Mouse (Mus musculus) kidney, adult 8-10 months (tissue): ENCODE measurements around the gene Cdh8.

Source experiments
- DNase-seq, 2 experiments: peaks; one replicate each; pipeline ENCODE4 v3.0.0; 2022

Gene Cdh8

DNA sequence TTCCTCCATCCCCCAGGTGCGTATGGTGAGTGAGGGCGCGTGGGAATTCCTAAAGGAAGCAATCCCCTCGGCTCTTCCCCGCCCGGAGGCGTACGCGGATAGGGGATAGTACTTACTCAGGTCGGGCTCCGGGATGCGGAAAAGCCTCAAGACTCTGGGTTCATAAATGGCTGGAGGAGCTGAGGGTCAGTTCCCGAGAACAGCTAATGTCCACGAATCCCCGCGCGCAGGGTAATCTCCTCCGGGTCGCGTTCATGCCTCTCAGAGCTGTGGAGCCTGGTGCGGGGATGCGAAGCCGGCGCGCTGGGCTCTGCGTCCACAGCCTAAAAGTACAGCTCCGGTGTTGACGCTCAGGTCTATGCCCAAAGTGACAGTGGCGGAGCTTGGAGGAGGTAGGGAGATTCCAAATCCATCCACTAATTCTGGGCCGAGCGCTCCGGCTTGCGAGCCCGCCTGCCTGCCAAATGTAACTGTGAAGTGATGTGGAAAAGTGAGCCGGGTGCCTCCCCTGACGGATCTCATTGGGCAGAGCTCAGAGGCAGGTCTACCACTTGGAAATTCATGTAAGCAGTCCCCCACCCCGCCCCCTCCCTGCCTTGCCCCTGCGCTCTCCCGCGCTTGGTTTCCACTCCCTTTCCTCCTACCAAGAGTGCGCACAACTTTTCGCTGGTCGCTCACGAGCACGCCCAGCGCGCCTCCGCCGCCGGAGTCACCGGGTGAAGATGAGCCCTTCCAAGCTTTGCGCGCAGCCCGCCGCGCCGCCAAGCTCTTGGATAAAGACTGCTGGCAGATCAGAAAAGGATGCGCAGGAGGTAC lies at the start of gene Cdh8:
Cdh8 (minus strand) TSS at position 506 of the 816 bp plus-strand sequence.
- no peak for DNase-seq

DNA sequence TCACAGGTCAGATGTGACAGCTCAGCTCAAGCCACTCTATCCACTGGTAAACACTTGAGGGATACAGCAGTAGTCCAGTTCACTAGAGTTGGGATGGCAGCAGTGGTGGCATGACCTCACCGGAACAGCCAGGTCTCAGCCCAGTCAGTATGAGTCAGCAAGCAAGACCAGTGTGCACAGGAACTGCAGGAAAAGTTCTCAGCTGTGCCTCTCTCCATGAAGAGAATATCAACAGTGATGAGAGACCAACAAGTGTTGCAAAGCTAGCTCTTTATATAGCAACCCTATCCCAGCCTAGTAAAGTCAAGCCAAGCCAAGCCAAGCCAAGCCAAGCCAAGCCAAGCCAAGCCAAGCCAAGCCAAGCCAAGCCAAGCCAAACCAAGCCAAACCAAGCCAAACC lies 30.2 kb upstream of the Cdh8 start:
- DNase-seq, result no peak

DNA sequence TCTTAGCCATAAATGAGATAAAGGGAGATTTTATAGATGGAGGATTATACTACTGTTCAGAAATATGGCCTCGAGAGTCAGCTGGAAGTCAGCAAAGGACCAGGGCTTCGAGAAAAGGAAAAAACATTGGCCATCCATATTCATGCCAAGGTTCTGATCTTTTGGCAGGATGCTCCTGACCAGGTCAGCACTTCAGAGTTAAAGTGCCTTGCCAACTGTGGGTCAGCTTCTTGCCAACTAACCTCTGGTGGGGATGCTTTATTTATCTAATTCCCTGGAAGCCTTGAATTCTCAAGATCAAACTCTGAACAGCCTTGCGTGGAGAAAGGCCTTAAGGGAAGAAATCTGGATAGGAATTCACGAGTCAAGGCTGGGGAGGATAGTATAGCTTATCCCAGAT lies 9.6 kb upstream of the Cdh8 start:
- no peak for DNase-seq

DNA sequence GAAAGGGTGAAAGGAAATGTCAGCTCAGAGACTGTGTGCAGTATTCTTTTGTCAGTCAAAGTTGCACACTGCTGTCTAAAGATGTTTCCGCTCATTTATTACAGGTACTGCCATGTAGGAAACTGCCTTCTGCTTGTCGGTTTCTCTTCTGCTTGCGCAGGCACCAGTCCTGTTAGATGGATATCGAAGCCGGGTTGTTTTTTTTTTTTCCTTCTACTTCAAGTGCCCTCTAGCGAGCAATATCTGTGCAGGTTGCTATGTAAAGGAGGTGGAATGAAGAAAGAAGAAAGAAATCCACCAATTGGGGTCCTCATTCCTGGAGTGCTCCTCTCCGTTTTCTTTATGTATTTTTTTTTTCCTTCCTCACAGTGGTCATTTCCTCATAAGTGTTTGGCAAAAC lies 5.2 kb upstream of the Cdh8 start:
- DNase-seq, result no peak

DNA sequence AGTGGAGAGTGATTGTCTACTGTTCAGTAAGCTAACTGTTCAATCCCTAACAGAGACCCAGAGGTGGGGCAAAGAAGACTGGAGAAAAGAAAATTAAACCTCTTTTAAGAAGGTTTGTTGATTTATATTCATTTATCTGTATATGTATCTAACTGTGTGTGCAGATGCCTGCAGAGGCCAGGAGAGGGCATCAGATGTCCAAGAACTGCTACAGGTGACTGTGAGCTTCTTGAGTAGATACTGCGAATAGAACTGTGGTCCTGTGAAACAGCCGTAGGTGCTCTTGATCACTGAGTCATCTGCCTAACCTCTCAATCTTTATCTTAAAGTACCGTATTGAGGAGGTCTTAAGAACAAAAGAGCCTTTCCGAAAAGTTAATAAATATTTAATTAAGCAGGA lies 3.5 kb upstream of the Cdh8 start:
- no peak for DNase-seq

DNA sequence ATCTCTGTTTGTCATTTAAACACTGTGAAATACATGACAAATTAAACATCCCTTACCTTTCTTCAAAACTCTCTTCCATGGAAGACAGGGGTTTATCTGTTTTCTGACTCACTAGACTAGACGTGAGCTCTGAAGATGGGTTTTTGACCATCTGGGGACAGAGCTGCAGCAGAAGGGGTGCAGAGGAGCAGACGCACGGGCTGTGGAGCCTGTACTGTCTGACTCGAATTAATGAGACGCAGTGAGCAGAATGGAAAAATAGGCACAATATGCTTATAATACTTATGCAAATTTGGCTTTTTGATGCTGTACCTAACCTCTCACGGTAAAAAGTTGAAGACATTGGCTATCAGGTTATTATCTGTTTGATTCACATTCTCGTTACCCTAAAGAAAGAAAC lies 1.2 kb upstream of the Cdh8 start:
- DNase-seq, result no peak

DNA sequence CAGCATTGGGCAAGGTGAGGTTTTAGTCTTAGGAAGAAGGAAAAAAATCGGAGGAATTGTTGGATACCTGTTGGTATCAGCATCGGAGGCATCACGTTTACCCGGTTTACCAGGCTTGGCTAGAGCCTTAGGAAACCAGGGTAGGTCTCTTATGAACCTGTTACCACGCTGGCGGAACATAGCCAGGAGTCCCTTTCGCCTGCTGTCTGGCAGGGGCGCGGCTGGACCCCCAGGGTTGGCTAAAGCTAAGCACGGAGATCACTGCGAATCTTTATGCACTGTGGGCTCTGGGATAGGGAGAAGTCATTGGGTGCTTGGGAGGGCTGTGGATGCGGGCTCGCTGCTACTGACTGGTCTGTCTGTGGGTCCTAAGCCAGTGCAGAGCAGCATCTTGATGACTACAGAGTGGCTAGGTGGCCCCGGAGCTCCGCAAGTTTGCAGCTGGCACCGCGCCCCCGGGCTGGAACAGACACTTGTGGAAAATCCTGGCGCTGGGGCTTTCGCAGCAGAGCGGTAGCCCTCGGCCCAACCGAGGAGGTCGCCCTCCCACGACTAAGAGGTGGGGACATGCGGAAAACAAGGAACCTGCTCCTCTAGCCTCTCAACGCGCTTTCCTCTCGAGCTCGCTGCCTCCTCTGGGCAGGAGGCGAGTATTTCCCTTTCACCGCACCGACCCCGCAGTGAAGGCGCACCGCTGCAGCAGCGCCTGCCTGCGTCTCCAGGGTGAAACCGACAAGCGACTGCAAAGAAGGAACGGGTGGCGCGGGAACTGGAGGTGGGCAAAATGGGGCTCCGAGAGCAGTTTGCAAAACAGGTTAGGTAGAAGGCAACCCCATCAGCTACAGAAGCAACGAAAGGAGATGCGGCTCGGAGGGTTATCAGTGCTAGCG lies 950 bp downstream of the Cdh8 start:
- DNase-seq, result no peak

DNA sequence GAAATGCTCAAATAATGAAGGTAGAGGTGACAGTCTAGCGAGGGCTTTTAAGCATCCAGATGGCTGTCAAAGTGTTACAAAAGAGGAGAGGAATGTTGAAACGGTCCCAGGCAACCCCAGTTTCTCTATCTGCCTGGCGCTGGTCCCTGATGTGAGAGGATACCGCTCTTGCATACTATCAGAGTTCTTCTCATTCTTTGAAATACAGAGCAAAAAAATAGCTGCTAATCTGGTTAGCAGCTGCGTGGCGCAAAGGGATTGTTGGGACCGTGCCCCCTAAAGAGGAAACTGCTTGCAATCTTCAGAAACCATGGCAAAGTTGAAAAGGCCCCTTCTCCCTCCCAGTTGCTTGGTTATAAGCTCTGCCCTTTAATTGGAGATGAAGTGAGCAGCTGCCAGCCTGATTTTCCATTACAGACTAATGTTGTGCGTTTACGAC lies 1.8 kb downstream of the Cdh8 start:
- no peak for DNase-seq

DNA sequence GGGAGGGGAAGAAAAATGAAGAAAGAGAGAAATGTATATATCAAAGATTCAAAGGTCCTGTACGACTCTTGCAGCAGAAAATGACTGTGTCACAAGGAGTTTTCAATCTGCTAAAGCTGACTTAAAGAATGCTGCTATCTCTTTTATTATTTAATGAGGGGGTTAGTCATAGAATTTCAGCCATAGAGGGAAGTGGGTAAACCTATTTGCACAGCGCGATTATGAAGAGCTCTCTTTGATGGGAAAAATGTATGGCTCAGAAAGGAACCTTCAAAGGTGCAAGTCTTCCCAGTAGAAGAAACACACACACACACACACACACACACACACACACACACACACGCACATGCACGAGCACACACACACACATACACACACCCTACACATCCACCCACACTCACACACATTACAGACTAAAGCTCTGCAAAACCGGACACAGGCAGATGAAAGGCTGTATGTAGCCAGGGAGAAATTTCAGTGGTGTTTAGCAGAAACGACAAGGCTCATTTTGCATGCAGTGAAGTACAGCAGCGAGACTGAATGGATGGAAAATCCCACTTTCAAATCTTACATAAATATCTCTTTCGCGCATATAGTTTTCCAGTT lies 2.3 kb downstream of the Cdh8 start:
- no peak for DNase-seq

DNA sequence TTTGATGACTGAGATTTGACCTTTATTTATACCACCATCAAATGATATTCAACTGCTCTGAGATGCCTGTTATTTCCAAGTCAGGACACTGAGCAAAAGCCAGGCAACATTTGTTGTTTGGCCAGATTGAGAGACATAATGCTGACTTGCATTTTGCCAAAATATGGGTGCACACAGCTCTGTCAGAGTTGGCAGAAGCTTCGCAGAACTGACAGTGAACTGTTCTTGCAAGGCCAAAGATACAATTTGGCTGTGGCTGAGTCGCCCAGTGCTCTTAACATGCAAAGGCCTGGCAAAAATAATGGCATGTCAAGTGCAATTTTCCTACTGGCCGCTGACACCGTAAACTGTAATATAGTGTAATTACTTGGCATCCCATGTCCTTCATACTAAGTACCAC lies 22.4 kb downstream of the Cdh8 start:
- DNase-seq, result no peak

DNA sequence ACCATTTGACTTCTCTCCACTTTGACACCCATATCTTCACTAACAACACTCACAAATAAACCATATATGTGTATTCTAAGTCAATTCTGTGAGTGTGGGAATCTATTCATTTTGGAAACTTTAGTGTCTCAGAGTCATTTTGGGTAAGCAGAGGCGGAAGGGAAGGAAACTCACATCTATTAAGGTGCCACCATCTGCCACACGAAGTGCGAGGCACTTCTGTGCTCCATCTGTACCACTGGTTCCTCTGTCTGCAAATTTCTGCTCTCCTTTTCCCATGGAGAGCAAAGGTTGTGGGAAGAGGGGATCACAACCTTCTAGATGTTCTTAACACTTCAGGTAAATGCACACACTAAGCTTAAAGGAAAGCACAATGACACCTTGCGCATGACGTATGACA lies 46.2 kb downstream of the Cdh8 start:
- no peak for DNase-seq

DNA sequence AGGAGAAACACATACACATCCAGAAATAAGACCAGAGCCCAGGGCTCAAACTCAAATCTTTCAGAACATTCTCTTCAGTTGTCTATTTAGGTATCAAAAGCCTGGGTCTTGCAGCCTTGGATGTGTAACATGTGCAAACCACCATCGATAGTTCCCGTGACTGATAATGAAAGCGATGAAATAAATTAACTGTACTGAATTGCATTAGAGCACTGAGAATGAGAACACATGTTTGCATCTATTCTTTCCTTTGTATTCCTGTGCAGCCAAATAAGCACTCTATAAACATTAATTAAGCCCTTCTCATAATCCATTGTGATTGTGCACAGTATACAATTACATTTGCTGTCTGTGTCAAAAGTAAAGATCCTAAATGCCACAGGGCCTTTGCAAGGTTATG lies 47.1 kb downstream of the Cdh8 start:
- no peak for DNase-seq

DNA sequence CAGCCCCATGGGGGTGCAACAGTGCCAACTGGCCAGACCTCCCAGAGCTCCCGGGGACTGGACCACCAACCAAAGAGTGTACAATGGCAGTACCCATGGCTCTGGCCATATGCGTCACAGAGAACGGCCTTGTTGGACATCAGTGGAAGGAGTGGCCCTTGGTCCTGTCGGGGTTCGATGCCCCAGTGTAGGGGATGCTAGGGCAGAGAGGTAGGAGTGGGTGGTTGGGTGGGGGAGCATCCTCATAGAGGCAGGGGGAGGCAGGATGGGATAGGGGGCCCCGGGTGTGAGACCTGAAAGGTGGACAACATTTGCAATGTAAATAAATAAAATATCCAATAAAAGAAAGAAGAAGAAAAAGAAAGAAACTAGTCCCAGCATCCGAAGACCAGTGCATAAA lies 47.8 kb downstream of the Cdh8 start:
- no peak for DNase-seq

DNA sequence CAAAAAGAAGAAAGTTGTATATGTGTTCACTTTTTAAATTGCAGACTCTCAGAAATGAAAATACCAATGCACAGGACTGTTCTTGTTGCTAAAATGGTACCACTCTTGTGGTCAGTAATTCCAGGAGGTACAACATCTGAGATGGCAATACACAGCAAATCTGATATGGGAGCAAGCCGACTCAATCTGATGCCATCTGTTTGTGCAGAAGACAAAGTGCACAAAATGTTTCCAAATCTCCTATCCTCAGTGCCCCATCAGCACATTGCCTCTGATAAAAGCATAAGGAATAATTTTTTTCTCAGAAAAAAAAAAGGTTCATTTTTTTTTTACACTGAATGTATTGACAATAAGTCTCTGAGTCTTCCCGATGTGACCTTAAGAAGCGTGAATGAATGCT lies 62.3 kb downstream of the Cdh8 start:
- no peak for DNase-seq

DNA sequence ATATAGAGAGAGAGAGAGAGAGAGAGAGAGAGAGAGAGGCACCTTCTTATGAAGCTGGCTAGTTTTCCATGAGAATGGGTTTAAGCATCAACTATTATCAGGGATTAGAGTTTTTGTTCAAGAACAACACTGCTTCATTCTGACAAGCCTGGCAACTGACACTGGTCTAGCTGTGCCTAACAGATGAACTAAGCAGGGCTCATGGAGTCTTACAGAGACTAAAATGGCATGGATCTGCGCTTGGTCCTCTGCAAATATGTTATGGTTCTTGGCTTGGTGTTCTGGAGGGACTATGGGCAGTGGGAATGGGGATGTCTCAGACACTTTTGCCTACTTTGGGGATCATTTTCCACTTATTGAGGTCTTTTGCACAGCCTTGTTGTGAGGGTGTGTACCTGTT lies 63.0 kb downstream of the Cdh8 start:
- DNase-seq, result no peak

DNA sequence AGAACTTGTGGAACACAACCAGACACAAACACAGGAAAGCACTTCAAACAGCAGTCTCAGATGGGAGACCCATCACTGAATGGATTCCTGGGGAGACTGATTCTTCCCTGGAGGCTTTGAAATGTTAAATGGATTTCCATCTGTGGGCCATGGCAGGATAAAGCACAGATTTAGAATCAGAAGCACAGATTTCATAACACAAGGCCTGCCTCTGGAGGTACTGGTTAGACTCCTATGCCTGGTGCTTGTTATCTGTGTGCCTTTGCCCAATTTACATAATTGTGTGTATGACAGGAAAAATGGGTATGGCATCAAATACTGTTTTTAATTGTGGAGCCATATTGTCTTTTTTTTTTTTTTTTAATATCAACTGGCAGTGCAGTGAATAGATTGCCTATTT lies 66.8 kb downstream of the Cdh8 start:
- no peak for DNase-seq

DNA sequence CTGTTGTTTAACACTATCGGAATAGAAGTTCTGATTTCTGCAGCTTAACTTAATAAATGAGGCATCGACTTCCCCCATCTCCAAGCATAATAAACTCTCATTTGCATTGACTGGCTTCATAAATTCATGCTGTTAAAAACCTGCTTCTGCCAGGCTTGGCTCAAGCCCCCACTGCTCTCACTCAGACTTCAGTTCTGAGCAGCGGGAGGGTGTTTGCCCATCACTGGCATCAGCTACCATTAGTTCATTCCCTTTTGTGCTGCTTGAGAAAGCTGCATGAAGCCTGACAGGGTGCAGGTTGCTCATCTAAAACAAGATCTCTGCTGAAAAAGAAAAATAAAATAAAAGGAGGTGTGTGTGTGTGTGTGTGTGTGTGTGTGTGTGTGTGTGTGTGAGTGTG lies 67.7 kb downstream of the Cdh8 start:
- no peak for DNase-seq

DNA sequence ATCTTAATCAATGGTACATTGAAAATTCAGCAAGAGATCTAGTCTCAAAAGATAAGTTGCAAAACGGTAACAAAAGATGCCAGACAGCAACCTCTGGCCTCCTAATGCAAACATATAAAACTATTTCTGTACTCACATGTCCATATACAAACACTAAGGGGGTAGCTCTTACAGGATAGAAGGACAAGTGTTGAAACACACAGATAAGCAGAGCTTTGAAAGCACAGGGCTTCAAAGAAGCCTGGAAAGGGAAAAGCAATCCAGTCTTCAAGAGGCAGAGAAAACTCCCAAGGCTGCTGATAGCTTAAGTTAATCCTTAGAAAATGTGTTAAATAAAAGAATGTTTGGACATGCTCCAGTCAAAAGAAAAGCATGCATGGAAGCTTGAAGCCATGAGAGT lies 77.0 kb downstream of the Cdh8 start:
- no peak for DNase-seq

DNA sequence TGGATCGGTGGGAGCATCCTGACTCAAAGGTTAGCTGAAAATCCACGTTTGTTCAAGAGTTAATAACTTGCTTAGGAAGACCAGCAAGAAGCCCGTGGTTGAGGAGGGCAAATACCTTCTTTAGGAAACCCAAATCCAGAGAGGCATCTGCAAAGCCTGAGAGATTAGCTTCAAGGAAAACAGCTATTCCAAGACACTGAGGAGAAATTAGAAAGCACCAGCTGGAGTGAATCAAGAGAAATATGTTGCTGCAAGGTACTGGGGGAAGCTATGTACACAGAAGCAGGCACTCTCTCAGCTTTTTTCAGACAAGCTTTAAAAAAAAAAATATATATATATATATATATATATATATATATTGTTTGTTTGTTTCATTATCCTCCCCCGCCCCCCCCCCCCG lies 88.7 kb downstream of the Cdh8 start:
- DNase-seq, result no peak

DNA sequence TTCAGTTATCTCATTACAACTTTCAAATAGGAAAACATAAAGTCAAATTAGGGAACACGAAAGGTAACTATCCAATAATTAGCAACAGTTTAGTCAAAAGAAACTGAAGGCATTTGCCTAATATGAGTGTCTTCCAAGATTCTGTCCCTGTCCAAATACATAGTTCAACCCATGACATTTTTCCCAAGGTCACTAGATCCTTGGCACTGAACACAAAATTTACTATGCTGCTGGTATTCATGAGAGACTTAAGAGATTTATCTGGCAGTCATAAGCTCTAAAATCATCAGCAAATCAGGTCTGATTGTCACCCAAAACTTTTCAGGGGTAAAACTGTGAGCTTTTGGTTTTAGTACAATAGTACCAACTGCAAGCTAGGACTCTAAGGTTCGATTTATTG lies 101.7 kb downstream of the Cdh8 start:
- no peak for DNase-seq

DNA sequence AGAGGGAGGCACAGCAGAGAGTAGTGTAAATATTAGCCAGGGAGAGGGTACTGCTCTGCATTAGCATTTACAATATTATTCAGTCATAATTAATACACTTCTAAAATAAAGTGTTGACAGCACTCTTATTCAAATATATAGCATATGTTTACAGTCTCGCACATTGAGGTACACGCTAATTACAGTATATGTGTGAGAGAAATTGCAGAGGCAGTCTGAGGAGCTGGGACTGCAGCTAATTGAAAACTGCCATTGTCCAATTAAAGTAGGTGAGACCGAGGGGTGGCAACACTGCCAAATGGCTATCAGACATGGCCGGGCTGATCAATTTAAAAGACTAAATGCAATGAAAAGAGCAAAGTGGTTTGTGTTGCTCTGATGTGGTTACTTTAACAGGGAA lies 112.1 kb downstream of the Cdh8 start:
- DNase-seq, result no peak

DNA sequence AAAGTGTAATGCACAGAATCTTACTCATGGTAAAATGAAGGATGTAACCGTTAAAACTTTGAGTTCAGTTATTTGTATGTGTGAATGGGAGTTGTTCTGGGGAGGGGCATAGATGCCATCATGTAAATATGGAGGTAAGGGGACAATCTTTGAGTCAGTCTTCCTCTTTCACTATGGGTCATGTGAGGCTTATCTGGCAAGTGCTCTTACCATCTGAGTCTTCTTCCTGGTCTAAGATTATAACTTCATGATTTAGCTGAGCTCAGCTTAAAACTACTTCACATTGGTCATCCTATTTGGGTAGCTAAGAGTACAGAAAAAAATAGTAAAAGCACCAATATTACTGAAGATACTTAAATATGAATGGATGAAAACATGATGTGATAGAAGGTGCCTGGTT lies 126.1 kb downstream of the Cdh8 start:
- DNase-seq, result no peak

DNA sequence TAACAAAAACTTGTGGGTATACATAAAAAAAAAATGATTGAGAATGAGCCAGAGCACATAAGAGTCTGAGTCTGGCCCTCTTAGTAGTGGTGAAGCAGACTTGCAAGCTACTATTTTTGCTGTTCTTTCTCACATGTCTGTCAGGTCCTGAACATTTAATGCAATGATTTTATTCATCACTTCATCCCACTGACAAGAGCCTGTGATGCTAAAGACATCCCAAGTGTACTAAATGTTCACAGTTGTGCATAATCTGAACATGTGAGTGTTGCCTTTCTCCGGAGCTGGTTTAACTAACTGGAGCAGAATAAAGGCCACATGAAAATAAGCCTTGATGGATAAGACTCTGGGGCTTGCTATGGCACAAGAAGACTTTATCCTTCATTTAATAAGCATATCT lies 131.2 kb downstream of the Cdh8 start:
- DNase-seq, result no peak

DNA sequence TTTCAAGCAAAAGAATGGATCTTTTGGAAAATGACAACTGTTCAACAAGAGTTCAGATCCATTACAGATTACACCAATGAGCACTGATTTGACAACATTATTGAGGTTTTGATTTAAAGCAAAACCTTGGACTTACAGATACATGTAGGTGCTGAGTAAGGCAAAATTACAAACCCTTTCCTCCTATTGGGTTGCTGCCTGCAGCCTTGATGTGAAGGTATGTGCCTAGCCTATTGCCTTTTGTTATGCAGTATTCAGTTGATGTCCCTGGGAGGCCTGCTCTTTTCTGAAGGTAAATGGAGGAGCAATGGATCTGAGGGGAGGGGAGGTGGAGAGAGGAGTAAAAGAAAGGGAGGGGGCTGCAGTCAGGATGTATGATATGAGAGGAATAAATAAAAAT lies 135.9 kb downstream of the Cdh8 start:
- no peak for DNase-seq
